Mouse (Mus musculus) embryonic fibroblast, embryonic 13.5 days (primary cell): ENCODE measurements around the gene Enox1.

Source experiments
- CTCF ChIP-seq: IDR thresholded peaks from 2 replicates; pipeline ENCODE4 v1.5.1; 2011; ENCODE audit warnings: mild to moderate bottlenecking, control low read depth, low read length, moderate library complexity, borderline replicate concordance; ENCODE audit not compliant: insufficient read depth
- POLR2A ChIP-seq: IDR thresholded peaks from 2 replicates; pipeline ENCODE4 v1.6.1; 2011; ENCODE audit warnings: low read depth, mild to moderate bottlenecking, control low read depth, low read length, moderate library complexity

- TF ChIP-seq POLR2A (no peak), CTCF (no peak)
These were observed 521.4 kb downstream of the Enox1 start for GRCm38 (mm10) chr14:77677951-77678350.
